Mouse (Mus musculus) embryonic facial prominence, embryonic 10.5 days (tissue): Measurements from ENCODE around the gene Havcr2. TPM values are rescaled to one million over a fixed set of nuclear protein-coding genes. Genes with fewer than 3 reads are reported as not detected.
"Not testable (repeated sequence)": the region's sequence is repeated elsewhere in the genome, so short reads cannot be mapped to it uniquely, and the experiment has no call there.

Source experiments
- DNase-seq: peaks from one replicate; pipeline ENCODE4 v3.0.0-alpha.2; 2017; ENCODE audit warnings: low spot score
- H3K27ac ChIP-seq: fragments of 300-500 bp; sonication (generic); replicated peaks from 2 replicates; pipeline ENCODE4 v1.5.1; 2016; ENCODE audit warnings: mild to moderate bottlenecking
- H3K27me3 ChIP-seq: fragments of 300-500 bp; sonication (generic); replicated peaks from 2 replicates; pipeline ENCODE4 v1.6.1; 2016; ENCODE audit warnings: low read depth, mild to moderate bottlenecking; ENCODE audit not compliant: poor library complexity, severe bottlenecking
- H3K36me3 ChIP-seq: fragments of 300-500 bp; sonication (generic); replicated peaks from 2 replicates; pipeline ENCODE4 v1.6.1; 2016; ENCODE audit warnings: mild to moderate bottlenecking, moderate library complexity
- H3K4me1 ChIP-seq: fragments of 300-500 bp; sonication (generic); 2 replicates; pipeline ENCODE4 v1.6.1; 2016
- H3K4me3 ChIP-seq: fragments of 300-500 bp; sonication (generic); 2 replicates; pipeline ENCODE4 v1.5.1; 2016; ENCODE audit warnings: mild to moderate bottlenecking, moderate library complexity
- H3K9me3 ChIP-seq: fragments of 300-500 bp; sonication (generic); 2 replicates; pipeline ENCODE4 v1.6.1; 2016; ENCODE audit warnings: mild to moderate bottlenecking
- WGBS: fragments of 180-500 bp; shearing (Covaris S2); methylation state at CpG from one replicate; pipeline ENCODE4 v1.1.7; 2016; 5-methylcytosine and 5-hydroxymethylcytosine counted together
- polyA plus RNA-seq: library from polyadenylated mRNA; unstranded; fragments of >200 nt; fragmentation: Nextera tagmentation; extraction: Ambion mirVana; gene quantifications from 2 replicates; pipeline ENCODE4 v1.2.1, GENCODE M21; 2016

Havcr2 gene
- polyA plus RNA-seq: 0.08 TPM in 1 of 2 replicates, not detected in the other

DNA sequence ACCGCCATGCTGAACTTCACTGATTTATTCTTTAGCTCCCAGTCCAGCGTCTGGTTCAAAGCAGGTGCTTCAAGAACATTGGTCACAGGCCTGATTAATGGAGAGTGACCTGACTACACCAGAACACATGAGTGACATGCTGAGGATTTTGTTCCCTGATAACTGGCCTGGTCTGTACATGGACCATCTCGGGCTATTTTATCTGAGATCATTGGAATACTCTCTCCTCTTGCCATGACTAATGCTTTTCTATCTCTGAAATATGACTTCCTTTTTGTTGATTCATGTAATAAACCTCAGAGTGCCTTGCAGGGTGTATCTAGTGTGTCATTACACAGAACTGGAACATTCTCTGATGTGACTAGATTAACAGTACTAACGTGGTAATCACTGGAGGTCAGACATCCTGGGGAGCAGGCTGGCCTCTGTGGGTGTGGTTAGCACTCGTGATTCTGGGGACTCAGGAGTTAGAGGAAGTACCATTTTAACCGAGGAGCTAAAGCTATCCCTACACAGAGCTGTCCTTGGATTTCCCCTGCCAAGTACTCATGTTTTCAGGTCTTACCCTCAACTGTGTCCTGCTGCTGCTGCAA, at the start of gene Havcr2:
TSS of gene Havcr2 (plus strand) at position 483 of the 593 bp plus-strand sequence.
- Histone ChIP-seq H3K4me1 (no peaks in the 10 kb centered on the region), H3K4me3 (no peak within 1 kb of the TSS), H3K36me3 (no peaks in the 10 kb centered on the region), H3K27ac (no peak within 1 kb of the TSS), H3K9me3 (no peaks in the 10 kb centered on the region), H3K27me3 (no peaks in the 10 kb centered on the region)
- 76% methylated on average over 6 of the region's 6 CpGs for WGBS
- no peak for DNase-seq

DNA sequence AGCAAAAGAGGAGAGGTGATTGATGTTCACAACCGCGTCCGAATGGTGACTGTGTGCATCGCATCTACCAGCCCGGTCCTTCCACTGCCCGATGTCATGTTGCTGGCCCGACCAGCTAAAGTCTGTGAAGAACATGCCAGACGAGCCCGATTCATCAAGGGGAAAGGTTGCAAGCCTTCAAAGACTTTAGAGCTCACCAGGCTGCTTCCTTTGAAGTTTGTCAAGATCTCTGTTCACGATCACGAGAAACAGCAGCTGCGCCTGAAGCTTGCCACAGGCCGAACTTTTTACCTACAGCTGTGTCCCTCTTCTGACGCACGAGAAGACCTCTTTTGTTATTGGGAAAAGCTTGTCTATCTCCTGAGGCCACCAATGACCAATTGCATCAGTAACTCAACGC, 49.7 kb upstream of the Havcr2 start:
- Histone ChIP-seq H3K4me1 (peaks cover 6% of the 10 kb centered on the region), H3K9me3 (no peaks in the 10 kb centered on the region), H3K4me3 (no peak overlapping the region), H3K27me3 (peaks cover 16% of the 10 kb centered on the region; the same call in 1 of the 2 replicates), H3K36me3 (no peaks in the 10 kb centered on the region), H3K27ac (no peak overlapping the region)
- WGBS: 88% methylated on average over 16 of the region's 16 CpGs
- no peak for DNase-seq

DNA sequence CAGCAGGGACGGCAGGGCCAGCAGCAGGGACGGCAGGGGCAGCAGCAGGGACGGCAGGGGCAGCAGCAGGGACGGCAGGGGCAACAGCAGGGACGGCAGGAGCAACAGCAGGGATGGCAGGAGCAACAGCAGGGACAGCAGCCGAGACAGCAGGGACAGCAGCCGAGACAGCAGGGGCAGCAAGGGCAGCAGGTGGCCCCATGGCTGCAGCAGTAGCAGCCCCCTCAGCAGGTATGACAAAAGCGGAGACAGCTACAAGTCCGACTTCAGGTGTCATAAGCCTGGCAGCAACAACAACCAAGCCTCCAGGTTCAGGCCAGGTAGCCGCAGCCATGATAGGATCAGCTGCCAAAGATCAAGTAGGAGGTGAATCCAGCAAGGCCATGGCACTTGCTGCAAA, 48.0 kb upstream of the Havcr2 start:
- no peaks in the 10 kb centered on the region for H3K36me3 ChIP-seq
- peak overlapping the region; percentile 31 for H3K27ac ChIP-seq
- H3K27me3 ChIP-seq: peaks cover 16% of the 10 kb centered on the region; the same call in 1 of the 2 replicates
- 43% methylated on average over 10 of the region's 10 CpGs for WGBS
- H3K4me1 ChIP-seq: peaks cover 9% of the 10 kb centered on the region
- DNase-seq: no peak
- H3K4me3 ChIP-seq: no peak overlapping the region
- H3K9me3 ChIP-seq: no peaks in the 10 kb centered on the region

DNA sequence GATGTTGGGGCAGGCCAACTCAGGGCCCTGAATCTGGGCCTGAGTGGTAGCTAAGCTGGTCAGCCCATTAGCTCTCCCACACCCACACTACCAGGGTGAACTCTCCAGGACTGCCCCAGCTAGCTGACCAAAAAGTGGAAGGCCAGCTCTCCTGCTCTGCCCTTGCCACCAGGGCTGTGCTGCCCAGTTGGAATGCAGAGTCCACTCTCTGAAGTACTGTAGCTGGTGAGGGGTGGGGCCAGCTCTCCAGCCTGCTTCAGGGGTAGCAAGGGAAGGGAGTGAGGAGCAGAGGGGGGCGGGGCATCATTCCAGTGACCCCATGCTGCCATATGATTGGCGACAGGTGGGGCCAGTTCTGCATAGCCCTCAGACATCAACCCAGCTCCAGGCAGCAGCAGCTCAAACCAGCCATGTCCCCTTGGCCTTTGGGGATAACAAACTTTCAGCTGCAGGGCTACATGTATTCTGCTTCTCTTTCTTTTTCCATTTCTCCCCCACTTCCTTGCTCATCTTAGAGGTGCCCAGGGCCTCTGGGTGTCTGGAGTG, 44.6 kb upstream of the Havcr2 start:
- peaks cover 16% of the 10 kb centered on the region; the same call in 1 of the 2 replicates for H3K27me3 ChIP-seq
- H3K4me3 ChIP-seq: no peak overlapping the region
- 40% methylated on average over 2 of the region's 2 CpGs for WGBS
- no peaks in the 10 kb centered on the region for H3K9me3 ChIP-seq
- peaks cover 9% of the 10 kb centered on the region for H3K4me1 ChIP-seq
- no peaks in the 10 kb centered on the region for H3K36me3 ChIP-seq
- H3K27ac ChIP-seq: no peak overlapping the region
- DNase-seq: no peak

DNA sequence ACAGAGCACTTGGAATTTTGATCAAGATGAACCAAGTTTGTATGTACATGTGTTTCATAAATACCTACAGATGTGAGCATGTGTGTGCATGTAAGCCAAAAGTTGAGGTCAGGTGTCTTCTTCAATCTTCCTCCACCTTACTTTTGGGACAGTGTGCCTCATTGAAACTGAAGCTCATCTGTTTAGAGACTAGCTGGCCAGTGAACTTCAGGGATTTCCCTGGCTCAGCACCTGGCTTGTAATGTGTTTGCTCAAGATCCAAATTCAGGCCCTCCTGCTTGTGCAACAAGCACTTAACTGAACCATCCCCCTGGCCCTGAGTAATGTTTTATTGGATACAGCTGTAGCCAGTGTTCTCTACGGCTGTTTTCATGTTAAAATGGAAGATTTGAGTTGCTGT, 36.3 kb upstream of the Havcr2 start:
- Histone ChIP-seq H3K27me3 (no peaks in the 10 kb centered on the region), H3K9me3 (no peaks in the 10 kb centered on the region), H3K4me3 (no peak overlapping the region), H3K4me1 (0 out of 2 replicates have a peak, but pooled peaks cover 4% of the 10 kb centered on the region), H3K36me3 (no peaks in the 10 kb centered on the region), H3K27ac (no peak overlapping the region)
- no peak for DNase-seq
- 51% methylated on average over 1 of the region's 1 CpGs for WGBS

DNA sequence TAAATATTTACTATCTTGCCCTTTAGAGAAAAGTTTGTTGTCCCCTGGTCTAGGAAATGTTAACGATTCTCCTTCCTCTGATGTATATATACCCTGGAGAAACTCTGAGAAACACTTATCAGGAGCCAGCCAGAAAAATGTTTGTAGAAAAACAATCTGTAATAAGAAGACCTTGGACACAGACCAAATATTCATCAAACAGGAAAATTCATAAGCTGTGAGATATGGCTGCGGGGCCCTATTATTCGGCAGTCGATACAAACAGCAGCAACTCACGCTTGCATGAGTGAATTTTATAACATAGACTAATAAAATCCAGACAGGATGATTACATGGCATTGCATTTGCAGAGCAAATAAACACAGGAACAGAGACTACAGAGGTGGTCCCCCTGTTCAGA, 35.9 kb upstream of the Havcr2 start:
- no peak for DNase-seq
- Histone ChIP-seq H3K4me1 (0 out of 2 replicates have a peak, but pooled peaks cover 4% of the 10 kb centered on the region), H3K27me3 (no peaks in the 10 kb centered on the region), H3K27ac (no peak overlapping the region), H3K4me3 (no peak overlapping the region), H3K36me3 (no peaks in the 10 kb centered on the region), H3K9me3 (no peaks in the 10 kb centered on the region)
- WGBS: 94% methylated on average over 5 of the region's 5 CpGs

DNA sequence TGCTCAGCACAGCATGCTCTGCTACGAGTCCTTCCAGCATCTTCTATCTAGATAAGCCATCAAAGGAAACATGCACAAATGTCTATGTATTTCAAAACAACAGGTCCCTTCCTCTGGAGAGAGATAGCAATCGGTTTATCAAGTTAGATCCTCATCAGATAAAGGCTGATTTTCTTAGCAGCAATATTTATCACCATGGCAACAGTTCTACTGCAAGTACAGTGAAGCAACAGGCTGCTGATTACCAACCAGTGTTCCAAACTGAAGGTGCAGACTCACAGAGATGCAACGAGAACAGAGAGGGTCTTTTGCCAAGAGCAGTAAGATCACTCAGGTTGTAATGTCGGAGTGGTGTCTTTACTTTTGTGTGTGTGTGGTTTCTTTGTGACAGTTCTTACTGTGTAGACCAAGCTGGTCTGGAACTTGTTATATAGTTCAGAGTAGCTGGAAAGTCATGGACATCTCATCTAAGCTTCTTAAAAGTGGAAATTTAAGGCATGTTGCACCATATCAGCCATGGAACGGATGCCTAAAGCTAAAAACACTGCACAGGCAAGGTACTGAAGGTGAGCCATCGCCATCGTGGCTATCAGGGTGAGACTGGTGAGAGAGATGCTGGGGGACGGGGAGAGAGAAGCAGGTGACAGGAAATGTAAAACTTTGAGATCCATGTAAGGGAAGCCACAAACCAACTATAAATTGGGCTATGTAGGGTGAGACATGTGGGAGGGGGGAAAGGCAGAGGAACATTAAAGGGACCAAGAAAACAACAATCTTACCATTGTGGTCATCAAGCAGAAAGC, 33.4 kb upstream of the Havcr2 start:
- Histone ChIP-seq H3K4me1 (0 out of 2 replicates have a peak, but pooled peaks cover 4% of the 10 kb centered on the region), H3K27me3 (no peaks in the 10 kb centered on the region), H3K36me3 (no peaks in the 10 kb centered on the region), H3K9me3 (no peaks in the 10 kb centered on the region), H3K4me3 (no peak overlapping the region), H3K27ac (no peak overlapping the region)
- 85% methylated on average over 8 of the region's 8 CpGs for WGBS
- no peak for DNase-seq

DNA sequence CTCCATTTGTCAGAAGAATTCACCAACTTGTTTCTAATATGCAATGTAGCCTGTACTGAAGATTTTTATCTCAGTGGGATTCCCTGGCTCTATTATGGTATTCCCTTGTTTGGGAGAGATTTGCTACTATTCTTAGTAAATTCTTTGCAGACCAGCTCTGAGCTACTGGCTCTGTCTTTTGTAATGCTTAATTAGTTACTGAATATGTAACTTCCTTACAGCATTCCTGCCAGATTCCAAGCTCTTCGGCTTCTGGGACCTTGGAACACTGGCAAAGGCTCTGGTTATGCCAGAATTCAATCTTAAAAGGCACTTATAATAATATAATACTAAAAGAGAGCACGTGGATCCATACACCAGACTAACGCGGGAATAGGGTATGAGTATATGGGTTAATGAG, 26.6 kb upstream of the Havcr2 start:
- not testable (repeated sequence) for H3K27ac ChIP-seq, H3K36me3 ChIP-seq, H3K27me3 ChIP-seq, H3K9me3 ChIP-seq, H3K4me1 ChIP-seq, H3K4me3 ChIP-seq, DNase-seq
- WGBS: 44% methylated on average over 4 of the region's 4 CpGs

DNA sequence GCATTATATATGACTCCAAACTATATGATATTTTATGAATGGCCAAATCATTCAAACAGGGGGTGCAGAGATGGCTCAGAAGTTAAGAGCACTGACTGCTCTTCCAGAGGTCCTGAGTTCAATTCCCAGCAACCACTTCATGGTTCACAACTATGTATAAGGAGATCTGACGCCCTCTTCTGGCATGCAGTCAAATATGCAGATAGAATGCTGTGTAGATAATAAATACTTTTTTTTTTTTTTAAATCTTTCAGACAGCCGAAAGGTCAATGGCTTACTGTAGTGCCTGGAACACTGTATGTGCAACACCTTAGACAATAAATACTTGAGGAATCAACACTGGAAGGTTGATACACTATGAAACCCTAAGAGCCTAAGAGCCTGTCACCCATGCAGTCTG, 24.6 kb upstream of the Havcr2 start:
- Histone ChIP-seq H3K27me3 (no peaks in the 10 kb centered on the region), H3K27ac (no peak overlapping the region), H3K4me1 (no peaks in the 10 kb centered on the region), H3K4me3 (no peak overlapping the region), H3K36me3 (no peaks in the 10 kb centered on the region), H3K9me3 (no peaks in the 10 kb centered on the region)
- WGBS: 92% methylated on average over 2 of the region's 2 CpGs
- DNase-seq: no peak

DNA sequence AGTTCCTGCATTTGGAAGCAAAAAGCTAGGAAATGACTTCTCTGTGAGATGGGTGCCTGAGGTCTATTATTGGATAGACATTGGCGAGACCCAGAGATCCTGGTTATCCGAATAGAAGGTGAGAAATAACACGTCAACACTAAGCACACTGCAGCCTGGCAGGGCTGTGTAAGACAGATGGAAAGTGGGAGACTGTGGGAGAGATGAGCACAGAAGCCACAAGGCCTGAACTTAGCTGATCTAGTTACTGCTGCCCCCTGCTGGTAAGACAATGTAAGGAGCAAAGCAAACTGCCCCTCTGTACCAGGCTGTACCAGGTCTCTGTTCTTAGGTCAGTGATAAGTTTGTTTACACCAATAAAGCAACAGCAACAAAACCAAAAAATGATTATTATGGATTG, 23.6 kb upstream of the Havcr2 start:
- Histone ChIP-seq H3K4me3 (no peak overlapping the region), H3K27ac (no peak overlapping the region), H3K27me3 (no peaks in the 10 kb centered on the region), H3K9me3 (no peaks in the 10 kb centered on the region), H3K4me1 (0 out of 2 replicates have a peak, but pooled peaks cover 2% of the 10 kb centered on the region), H3K36me3 (no peaks in the 10 kb centered on the region)
- peak; percentile 79 for DNase-seq
- WGBS: 27% methylated on average over 3 of the region's 3 CpGs

DNA sequence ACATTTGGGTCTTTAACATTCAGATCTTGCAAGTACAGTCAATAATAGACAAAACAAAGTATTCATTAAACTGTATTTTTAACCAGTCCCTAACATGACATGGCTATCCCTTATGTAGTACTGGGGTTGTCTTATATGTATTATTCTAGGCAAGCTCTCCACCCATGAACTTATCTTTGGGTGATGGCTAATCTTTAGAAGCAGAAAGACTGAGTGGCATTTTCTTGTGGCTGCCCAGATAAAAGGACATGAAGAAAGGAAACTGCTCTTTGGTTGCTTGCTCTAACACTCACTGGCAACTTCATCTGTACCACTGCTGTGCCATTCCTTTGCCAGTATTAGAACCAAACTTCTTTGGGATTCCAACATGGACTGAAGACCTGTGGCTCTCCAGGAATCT, 19.4 kb upstream of the Havcr2 start:
- Histone ChIP-seq H3K9me3 (no peaks in the 10 kb centered on the region), H3K27me3 (no peaks in the 10 kb centered on the region), H3K27ac (no peak overlapping the region), H3K4me1 (peaks cover 12% of the 10 kb centered on the region), H3K36me3 (peaks cover 19% of the 10 kb centered on the region), H3K4me3 (no peak overlapping the region)
- no peak for DNase-seq

DNA sequence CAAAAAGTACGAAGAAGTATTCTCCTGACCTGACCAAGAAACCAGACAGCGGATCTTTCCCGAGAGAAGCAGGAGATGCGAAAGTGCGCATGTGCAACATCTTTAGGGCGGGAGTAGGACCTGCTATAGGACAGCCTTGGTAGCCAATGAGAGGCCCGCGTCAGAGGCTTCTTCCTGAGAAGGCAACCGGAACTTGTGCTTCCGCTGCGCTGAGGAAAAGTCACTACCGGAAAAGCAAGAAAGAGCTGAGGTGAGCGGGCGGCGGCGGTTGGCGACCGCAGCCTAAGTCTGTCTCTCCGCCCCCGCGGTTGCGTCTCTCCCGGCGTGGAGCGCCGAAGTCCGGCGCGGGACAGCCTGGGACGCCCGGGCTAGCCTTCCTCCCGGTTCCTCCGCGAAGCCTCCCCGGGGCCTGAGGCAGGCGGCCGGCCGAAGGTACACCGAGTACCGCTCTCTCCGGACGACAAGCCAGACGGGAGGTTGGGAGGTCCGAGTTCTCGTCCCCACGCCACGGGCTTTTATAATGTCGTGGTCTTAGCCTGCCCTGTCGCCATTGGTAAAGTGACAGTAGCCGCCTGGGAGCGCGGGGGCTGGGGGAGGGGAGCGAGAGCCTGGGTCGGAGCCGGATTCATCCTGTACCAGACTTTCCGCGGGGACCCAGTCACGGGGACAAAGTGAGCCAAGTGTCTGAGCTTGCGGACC, 17.8 kb upstream of the Havcr2 start, which contains the start of gene Med7:
TSS of gene Med7 (plus strand) at position 166 of the 699 bp plus-strand sequence.
- under 1% methylated on average over 59 of the region's 59 CpGs for WGBS

More for the DNA sequence above, 17.8 kb upstream of the Havcr2 start, which contains the start of gene Med7:
- H3K27ac ChIP-seq: peak within 1 kb of the TSS; percentile 95
- H3K4me1 ChIP-seq: peaks cover 12% of the 10 kb centered on the region
- no peaks in the 10 kb centered on the region for H3K9me3 ChIP-seq
- peak within 1 kb of the TSS; percentile 79 for H3K4me3 ChIP-seq
- no peaks in the 10 kb centered on the region for H3K27me3 ChIP-seq
- DNase-seq: peak; percentile 94
- peaks cover 34% of the 10 kb centered on the region for H3K36me3 ChIP-seq
